Mouse (Mus musculus) adipocyte (in vitro differentiated cells): ENCODE measurements around the gene Txn2.

Experiments
- DNase-seq: peaks from one replicate; pipeline ENCODE4 v3.0.0-alpha.2; 2016; ENCODE audit warnings: low spot score

Txn2 gene

DNA sequence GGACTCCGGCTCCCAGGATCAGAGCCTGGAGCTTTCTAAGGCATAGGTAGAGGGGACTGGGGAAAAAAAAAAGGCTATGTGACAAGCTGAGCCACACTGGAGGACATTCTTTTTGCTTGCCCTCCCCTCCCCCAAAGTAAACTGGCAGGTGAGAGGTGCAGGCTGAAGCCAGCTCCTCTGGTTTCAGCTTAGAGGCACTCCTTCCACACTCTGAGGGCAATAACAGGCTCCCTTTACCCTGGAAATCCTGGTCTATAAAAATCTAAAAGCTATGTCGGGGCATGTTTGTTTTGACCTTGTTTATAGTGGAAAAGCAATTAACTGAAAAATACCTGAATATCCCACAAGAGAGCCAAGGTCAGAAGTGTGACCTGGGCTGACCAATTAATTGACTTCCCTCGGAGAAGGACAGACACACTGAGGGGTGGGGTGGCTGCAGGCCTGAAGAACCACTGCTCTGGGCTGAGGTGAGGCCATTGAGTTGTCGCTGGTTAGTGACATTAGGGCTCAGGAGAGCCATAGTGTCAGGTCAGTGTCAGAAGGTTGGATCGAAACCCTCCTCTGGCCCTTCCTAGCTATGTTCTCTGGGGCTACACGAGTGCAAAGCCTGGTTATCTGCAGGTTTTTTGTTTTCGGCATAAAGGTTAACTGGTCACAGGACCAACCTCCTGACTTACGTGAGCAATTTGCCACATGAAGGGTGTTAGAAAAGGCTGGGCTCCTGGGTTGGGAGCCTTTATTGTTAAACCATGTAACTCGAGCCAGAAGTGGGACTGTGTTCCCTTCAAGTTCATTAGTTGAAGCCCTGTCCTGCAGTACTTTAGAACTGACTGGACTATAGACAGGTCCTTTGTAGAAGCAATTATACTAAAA is 20.9 kb downstream of the Txn2 start:
- no peak for DNase-seq

- DNase-seq = no peak
Measured at GRCm38 (mm10) chr15:77906545-77906944, 22.3 kb downstream of the Txn2 start.

DNA sequence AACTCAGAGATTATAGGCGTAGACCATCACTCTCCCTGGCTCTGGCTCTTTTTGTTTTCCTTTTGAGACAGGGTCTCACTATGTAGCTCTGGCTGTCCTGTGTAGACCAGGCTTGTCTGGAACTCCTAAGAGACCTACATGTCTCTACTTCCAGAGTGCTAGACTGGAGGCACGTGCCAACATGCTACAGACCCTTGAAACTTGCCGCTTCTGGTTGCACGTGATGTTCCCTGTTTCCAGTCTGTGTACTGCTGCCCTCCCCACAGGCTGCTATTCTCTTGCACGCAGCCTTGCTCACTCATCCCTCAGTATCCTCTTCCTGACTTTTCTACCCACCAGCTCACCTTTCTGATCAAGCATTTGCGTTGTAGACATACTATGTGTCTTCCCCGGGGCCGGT is 22.7 kb downstream of the Txn2 start:
- DNase-seq = no peak

DNA sequence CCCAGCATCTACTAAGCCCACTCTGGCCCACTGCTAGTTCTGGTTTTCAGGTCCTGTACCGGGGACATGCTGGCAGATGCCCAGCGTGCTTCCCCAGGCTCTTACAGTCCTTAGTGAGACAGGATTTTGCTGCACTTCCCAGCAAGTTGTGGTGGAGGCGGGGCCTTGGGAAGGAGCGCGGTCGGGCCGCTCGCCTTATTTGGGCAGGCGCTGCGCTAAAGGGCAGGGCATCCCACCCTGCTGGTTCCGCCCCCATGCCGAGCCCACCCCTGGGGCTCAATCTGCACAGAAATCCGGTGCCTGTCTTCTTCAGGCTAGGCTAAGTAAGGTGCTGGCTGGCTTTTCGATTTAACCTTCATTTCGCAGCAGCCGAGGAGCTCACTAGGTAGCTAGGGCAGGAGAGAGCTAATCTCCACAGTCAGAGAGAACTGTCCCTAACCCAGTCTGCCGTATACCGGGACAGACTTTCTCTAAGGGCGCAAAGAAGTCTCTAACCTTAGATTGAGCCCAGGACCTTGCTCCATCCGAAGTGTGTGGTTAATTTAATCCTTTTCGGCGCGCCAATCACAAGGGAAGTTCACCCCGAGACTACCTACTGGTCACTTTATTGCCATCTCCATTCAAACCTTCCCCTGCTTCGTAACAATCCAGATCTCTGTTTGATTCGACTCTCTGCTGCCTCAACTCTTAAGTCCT is 23.4 kb downstream of the Txn2 start:
- DNase-seq = no peak

DNA sequence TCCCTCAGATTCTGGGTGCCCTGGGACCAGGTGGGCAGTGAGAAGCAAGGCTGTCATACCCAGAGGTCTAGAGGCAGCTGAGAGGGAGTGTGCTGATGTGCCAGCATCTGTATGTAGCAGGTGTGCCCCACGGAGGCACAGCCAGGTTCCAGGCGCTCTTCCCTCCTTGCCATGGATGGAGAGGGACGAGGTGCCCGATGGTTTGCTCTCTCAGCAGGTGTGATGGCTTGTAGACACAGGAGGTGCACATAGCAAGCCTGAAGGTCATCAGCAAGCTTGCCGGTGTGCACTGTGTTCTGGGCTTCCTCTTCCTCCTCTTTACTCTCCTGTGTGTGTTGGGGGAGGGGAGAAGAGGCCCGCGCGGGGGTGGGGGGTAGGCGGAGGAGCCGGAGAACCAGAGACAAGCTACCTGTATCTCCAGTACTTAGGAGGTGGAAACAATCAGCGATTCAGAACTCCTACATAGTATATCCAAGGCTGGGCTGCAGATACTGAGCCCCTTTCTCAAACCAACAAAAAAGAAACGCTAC is 24.4 kb downstream of the Txn2 start:
- no peak for DNase-seq

- no peak for DNase-seq
Measured at GRCm38 (mm10) chr15:77903176-77903575, 25.6 kb downstream of the Txn2 start.

- DNase-seq = no peak
Measured at GRCm38 (mm10) chr15:77894926-77895325, 33.9 kb downstream of the Txn2 start.

DNA sequence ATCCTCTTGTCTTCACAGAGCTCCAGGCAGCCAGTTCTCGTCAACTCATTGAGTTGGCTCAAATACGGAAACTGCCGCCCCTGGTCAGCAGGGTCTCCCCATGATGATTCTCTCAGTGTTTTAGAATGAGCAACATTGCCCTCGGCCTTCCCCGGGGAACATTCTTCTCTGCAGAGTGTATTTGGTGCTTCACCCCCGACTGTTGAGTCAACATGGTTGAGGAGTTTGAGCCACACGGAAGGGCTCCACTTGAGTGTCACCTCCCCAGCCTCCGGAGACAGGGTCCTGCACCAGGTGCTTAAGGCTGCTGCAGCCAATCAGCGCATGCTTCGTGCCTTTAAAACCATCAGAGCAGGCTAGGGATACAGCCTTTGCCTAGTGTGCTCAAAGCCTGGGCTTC is 35.5 kb downstream of the Txn2 start:
- no peak for DNase-seq

DNA sequence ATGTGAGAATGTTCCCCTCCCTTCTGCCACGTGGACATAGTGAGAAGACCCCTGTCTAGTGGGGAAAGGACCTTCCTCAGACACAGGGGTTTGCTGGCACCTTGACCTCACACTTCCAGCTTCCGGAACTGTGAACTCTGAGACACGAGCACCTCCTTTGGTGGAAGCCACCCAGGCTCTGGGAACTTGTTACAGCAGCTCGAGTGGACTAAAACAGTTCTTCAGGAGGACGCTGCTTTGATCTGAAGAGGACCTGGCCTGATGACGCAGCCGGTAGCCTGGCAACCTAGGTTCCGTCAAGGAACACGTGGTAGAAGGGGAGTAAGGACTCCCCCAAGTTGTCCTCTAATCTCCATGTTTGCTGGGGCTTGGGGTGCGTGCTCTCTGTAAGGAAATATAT is 36.4 kb downstream of the Txn2 start:
- DNase-seq = no peak

DNA sequence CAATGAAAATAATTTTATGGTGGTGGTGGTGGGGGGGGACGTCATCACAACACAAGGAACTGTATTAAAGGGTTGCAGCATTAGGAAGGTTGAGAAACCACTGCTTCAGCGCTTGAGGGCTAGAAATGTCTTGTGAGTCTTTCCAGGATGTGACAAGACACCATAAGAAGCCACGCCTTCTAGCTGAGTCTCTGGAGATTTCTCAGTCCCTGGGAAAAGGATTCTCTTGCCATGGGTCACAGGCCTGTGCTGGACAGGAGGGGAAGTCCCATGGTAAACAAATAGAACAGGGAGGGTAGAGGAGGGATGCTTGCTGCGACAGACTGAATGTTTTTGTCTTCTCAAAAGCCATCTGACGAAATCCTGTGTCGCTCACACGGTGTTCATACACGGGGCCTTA is 37.0 kb downstream of the Txn2 start:
- DNase-seq = peak; percentile 91

- peak; percentile 67 for DNase-seq
Measured at GRCm38 (mm10) chr15:77889761-77890422, 38.9 kb downstream of the Txn2 start.

DNA sequence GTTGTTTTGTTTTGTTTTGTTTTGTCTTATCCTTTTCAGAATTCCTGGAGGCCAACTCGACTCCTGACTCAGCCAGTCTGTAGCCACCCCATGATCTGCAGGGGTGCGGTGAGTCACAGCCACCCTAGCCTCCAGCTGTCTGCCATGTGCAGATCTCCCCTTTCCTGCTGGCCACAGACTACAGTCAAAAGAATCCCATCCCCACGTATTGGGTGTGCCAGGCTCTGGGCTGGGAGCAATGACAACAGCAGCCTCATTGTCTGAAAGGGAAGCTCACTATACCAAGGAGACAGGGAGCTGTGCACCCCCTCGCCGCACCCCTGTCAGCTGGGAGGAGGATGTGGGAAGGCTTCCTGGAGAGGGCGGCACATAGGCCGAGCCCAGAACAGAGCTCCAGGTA is 40.5 kb downstream of the Txn2 start:
- DNase-seq = peak; percentile 22

- DNase-seq = no peak
Measured at GRCm38 (mm10) chr15:77887093-77887488, 41.7 kb downstream of the Txn2 start.

- DNase-seq = no peak
Measured at GRCm38 (mm10) chr15:77886369-77887092, 42.3 kb downstream of the Txn2 start.

- no peak for DNase-seq
Measured at GRCm38 (mm10) chr15:77885945-77886344, 42.9 kb downstream of the Txn2 start.

GRCm38 (mm10) chr15:77885159-77885558 is 43.6 kb downstream of the Txn2 start:
- DNase-seq = no peak

DNA sequence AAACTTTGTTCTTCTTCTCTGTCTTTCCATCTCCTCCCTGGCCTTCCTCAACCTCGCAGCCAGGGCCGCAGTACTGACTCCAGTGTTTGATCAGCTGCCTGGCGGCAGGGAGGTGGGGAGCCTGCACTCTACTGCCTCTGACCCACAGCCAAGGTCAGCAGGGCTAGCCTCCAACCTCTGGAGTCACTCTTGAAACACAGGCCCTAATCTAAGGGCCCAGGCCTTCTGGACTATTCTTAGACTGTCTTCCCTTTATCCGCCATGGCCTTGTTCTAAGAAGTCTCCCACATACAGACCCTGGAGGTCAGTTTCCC is 45.2 kb downstream of the Txn2 start:
- no peak for DNase-seq

DNA sequence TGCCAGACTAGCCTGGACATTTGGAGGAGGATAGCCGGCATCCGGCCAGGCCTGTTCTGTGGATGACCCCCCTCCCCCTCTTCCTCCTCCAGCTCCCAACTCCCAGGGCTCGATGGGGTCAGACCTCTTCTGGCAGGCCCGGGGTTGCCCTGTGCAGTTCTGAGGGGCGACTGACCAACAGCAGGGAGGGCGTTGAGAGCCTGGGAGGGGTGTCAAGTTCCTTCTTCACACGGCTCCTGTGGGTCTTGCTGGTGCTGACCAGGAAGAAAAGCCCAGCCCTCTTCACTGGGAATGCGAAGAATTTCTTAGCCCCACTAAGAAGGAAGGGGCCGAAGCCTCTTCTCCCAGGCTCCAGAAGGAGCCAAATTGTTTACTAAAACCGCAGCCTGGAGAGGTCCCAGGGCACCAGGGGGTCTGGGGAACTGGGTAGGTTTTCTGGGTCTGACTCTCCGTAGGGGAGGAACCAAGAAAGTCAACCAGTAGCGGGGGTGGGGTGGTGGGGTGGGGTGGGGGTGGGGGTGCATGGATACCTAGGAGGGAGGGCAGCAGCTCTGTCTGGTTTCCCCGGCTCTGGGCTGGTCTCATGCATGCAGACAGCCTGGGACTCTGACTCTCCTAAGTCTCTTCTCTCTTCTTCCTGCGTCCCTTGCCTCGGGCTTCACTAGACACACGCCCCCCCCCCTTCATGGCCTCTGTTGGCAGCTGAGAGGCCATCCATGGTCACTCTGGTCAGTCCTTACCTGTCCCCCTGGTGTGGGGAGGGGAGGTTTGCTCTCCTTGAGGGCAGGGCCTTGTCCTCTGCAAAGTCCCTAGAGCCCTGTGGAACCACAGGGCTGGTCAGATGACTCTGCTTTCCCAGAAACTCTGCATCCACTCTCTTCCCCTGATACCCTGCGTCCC is 45.8 kb downstream of the Txn2 start:
- DNase-seq = no peak

DNA sequence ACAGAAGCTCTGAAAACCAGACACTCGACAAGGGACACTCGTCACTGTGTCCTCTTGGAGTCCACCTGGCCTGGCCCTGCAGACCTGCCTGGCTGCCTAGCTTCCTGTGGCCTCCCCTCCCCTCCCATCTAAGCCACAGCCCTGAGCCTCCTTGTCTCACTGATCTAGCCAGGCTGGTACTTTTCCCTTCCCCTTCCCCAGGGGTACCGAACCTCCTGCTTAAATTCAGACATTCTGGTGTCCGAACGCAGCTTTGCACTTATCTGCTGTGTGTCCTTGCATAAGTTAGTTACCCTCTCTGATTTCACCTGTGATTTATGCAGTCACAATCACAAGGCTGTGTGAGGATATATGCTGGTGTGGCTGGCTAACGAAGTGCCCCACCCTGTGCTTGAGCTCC is 46.5 kb downstream of the Txn2 start:
- no peak for DNase-seq

GRCm38 (mm10) chr15:77881698-77882097 is 47.1 kb downstream of the Txn2 start:
- DNase-seq = no peak

DNA sequence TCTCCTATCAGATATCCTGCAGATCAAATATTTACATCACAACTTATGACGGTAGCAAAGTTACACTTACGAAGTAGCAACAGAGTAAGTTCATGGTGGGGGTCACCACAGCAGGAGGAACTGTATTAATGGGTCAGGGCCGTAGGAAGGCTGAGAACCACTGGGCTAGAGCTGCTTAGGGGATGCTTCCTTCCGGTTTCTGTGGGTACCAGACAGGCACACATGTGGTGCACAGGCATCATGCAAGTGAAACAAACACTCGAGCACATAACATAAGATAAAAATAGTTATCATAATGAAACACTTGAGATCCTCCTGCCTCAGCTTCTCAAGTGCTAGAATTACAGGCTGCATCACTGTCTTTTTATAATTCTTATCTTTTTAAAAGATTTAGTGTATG is 48.1 kb downstream of the Txn2 start:
- DNase-seq = no peak
